Mouse (Mus musculus) forebrain, embryonic 11.5 days (tissue): ENCODE results near the gene Nlrp4f. TPM values are rescaled to one million over a fixed set of nuclear protein-coding genes. Genes with fewer than 3 reads are reported as not detected.
A peak's percentile ranks its signal among the peaks of the same experiment; 100 is the strongest.

Source experiments
- ATAC-seq: fragments of 200-750 bp; cut with Nextera tagmentation; replicated peaks from 2 replicates; pipeline ENCODE4 v1.8.0; 2017; ENCODE audit warnings: moderate TSS enrichment; ENCODE audit not compliant: low FRiP score
- DNase-seq: peaks from one replicate; pipeline ENCODE4 v3.0.0-alpha.2; 2017; ENCODE audit warnings: low spot score
- H3K27ac ChIP-seq: fragments of 300-500 bp; sonication (generic); 2 replicates; pipeline ENCODE4 v1.5.1; 2014; ENCODE audit warnings: low read depth, low read length
- H3K27me3 ChIP-seq: fragments of 300-500 bp; sonication (generic); 2 replicates; pipeline ENCODE4 v1.6.1; 2014; ENCODE audit warnings: mild to moderate bottlenecking, low read length, mixed read lengths; ENCODE audit not compliant: control insufficient read depth, insufficient read depth
- H3K36me3 ChIP-seq: fragments of 300-500 bp; sonication (generic); 2 replicates; pipeline ENCODE4 v1.6.1; 2014; ENCODE audit warnings: mild to moderate bottlenecking, low read length, moderate library complexity, mixed read lengths; ENCODE audit not compliant: control insufficient read depth, insufficient read depth
- H3K4me1 ChIP-seq: fragments of 300-500 bp; sonication (generic); replicated peaks from 2 replicates; pipeline ENCODE4 v1.6.1; 2014; ENCODE audit warnings: low read length, mixed read lengths; ENCODE audit not compliant: control insufficient read depth, insufficient read depth
- H3K4me2 ChIP-seq: fragments of 300-500 bp; sonication (generic); 2 replicates; pipeline ENCODE4 v1.6.1; 2014; ENCODE audit warnings: low read depth, mild to moderate bottlenecking, low read length, moderate library complexity, mixed read lengths; ENCODE audit not compliant: severe bottlenecking
- H3K4me3 ChIP-seq: fragments of 300-500 bp; sonication (generic); 2 replicates; pipeline ENCODE4 v1.5.1; 2014; ENCODE audit warnings: low read depth, low read length
- H3K9ac ChIP-seq: fragments of 300-500 bp; sonication (generic); 2 replicates; pipeline ENCODE4 v1.6.1; 2014; ENCODE audit warnings: low read length
- H3K9me3 ChIP-seq: fragments of 300-500 bp; sonication (generic); 2 replicates; pipeline ENCODE4 v1.6.1; 2016; ENCODE audit warnings: low read length, mixed read lengths; ENCODE audit not compliant: control insufficient read depth
- WGBS: fragments of 180-500 bp; shearing (Covaris S2); extraction: QIAGEN DNeasy Blood & Tissue Kit; methylation state at CpG from one replicate; pipeline ENCODE4 v1.1.7; 2014; 5-methylcytosine and 5-hydroxymethylcytosine counted together
- polyA plus RNA-seq: library from polyadenylated mRNA; unstranded; fragments of >200 nt; fragmentation: Nextera tagmentation; extraction: Ambion mirVana; gene quantifications from 2 replicates; pipeline ENCODE4 v1.2.1, GENCODE M21; 2014

The Nlrp4f gene
- polyA plus RNA-seq = not detected in 2 replicates

DNA sequence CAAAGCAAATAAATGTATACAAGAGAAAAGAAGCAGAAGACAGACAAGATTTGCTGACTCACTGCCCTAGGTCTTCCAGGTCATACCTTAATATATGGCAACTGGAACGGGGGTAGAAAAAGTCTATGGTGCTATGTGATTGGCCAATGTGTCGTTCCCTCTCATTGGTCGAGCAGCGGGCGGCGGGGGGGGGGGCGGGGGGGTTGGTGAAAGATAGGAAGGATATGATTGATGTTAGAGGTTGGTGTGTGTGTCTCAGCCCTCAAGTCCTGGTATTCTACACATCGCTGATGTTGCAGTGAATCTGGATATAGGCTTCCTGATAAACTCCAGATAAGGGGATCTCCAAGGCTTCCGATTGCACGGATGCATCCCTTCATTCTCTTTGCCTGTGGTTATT lies at the start of gene Nlrp4f:
Nlrp4f (minus strand) TSS at position 101 of the 400 bp plus-strand sequence.
- Histone ChIP-seq H3K4me3 (no peak within 1 kb of the TSS), H3K9me3 (no peaks in the 10 kb centered on the region; the same call in 1 of the 2 replicates), H3K9ac (no peak within 1 kb of the TSS), H3K27ac (no peak within 1 kb of the TSS), H3K27me3 (no peaks in the 10 kb centered on the region), H3K36me3 (no peaks in the 10 kb centered on the region), H3K4me2 (no peak within 1 kb of the TSS), H3K4me1 (no peaks in the 10 kb centered on the region)
- 77% methylated on average over 10 of the region's 10 CpGs for WGBS
- ATAC-seq (no peak), DNase-seq (no peak)

DNA sequence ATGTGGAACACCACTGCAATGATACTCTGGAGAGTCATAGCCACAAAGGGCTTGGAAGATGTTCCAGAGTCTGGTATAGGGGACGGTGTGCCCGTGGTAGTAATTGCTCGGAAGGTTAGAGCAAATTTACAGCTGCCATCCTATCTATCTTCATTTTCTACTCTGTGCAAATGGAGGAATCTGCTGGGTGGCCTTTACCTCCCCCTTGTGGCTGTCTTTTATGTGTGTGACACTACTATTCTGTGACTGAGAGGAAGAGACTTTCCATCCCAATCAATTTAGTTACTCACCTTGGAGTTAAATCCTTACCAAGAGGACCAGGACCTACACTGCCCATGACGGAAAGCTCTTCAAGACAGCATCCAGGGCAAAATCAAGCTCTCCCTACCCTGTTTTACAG lies 37.5 kb upstream of the Nlrp4f start:
- no peak overlapping the region for H3K4me2 ChIP-seq
- H3K4me3 ChIP-seq = no peak overlapping the region
- ATAC-seq = no peak
- H3K4me1 ChIP-seq = no peaks in the 10 kb centered on the region
- no peak for DNase-seq
- no peaks in the 10 kb centered on the region for H3K27me3 ChIP-seq
- peaks cover 19% of the 10 kb centered on the region for H3K9me3 ChIP-seq
- no peak overlapping the region for H3K27ac ChIP-seq
- H3K36me3 ChIP-seq = no peaks in the 10 kb centered on the region; the same call in 1 of the 2 replicates
- 94% methylated on average over 4 of the region's 4 CpGs for WGBS
- H3K9ac ChIP-seq = no peak overlapping the region

DNA sequence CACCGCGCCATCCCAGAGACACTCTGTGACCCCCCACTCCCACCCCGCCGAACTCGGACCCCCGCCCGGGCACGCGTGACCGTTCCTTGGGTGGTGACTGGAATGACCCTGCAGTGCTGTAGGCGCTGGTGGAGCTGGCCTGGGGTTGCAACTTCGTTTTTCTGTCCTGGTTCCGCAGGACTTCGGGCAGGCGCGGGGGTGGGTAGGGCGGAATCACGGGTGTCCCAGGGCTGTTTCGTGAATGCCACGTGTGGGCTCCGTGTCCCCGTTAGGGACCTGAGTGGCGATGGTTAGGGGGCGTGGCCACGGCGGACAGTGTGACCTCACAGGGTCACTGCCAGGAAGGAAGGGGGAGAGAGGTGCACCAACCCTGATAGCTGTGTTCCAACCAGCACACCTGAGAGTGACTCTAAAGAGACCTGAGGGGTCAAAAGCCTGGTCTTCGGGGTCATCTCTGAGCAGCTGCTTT lies 36.6 kb upstream of the Nlrp4f start:
- no peaks in the 10 kb centered on the region for H3K4me1 ChIP-seq
- H3K9ac ChIP-seq = no peak overlapping the region
- H3K4me3 ChIP-seq = peak overlapping the region; percentile 71
- no peak for ATAC-seq
- peak overlapping the region; percentile 94 for H3K4me2 ChIP-seq
- 40% methylated on average over 27 of the region's 27 CpGs for WGBS
- no peak overlapping the region for H3K27ac ChIP-seq
- H3K36me3 ChIP-seq = no peaks in the 10 kb centered on the region; the same call in 1 of the 2 replicates
- peak; percentile 63 for DNase-seq
- H3K9me3 ChIP-seq = peaks cover 19% of the 10 kb centered on the region
- no peaks in the 10 kb centered on the region for H3K27me3 ChIP-seq

DNA sequence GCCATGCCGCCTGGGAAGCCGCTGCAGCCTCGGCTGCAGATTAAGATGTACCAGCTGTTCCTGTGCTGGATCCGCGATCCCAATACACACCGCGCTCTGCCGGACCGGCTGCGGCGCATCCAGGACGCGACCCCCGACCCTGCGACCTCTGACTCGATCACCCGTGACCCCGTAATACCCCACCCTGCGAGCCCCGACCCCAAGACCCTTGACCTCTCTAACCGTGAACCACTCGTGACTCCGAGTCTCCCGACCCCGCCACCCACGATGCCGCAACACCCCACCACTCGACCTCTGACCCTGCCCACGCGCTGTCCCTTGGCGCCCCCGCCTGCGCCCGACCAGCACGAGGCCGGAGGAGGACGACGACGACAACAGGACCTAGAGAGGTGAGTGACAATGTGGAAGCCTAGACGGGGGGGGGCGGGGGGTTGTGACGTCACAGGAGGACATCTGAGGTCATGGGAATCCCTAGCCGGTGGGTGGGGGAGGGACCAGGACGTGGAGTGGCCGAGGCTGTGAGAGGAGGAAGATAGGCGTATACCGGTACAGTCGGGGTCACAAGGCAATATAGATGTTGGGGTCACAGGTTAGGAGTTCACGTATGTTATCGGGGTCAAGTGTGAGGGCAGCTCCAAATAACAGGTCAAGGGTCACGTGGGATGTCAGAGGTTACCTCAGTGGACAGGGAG lies 36.0 kb upstream of the Nlrp4f start:
- H3K27ac ChIP-seq = no peak overlapping the region

DNA sequence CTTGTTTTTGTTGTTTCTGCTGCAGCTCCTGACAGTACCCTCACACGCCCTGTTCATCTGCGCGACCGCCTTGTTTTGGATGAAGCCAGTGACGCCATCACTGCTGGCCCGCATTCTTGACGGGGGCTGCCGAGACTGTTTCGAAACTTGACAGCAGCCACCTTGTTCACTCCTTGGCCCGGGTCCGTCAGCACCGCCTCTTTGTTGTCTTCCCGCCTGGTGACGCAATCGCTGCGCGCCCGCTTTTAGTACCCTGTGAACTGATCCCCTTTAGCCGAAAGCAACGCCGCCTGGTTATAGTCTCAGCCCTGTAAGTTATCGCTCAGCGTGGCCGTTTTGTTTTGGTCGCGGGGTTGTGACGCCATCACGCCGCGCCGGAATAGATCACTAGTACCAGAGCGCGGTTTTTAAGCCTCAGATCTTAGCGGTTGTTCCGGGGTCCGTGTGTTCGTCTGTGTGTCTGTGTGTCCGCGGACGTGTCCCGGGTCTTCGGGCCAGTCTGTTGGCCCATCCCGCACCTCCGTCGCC lies 35.4 kb upstream of the Nlrp4f start:
- under 1% methylated on average over 45 of the region's 45 CpGs for WGBS

More for the DNA sequence above, 36.0 kb upstream of the Nlrp4f start:
- peaks cover 20% of the 10 kb centered on the region for H3K9me3 ChIP-seq
- DNase-seq = peak; percentile 72
- H3K4me3 ChIP-seq = peak overlapping the region; percentile 71
- no peaks in the 10 kb centered on the region for H3K27me3 ChIP-seq
- H3K9ac ChIP-seq = peak overlapping the region; percentile 68
- H3K4me1 ChIP-seq = no peaks in the 10 kb centered on the region
- H3K4me2 ChIP-seq = peak overlapping the region; percentile 94
- 3% methylated on average over 51 of the region's 51 CpGs for WGBS
- ATAC-seq = peak; percentile 31
- H3K36me3 ChIP-seq = no peaks in the 10 kb centered on the region; the same call in 1 of the 2 replicates

DNA sequence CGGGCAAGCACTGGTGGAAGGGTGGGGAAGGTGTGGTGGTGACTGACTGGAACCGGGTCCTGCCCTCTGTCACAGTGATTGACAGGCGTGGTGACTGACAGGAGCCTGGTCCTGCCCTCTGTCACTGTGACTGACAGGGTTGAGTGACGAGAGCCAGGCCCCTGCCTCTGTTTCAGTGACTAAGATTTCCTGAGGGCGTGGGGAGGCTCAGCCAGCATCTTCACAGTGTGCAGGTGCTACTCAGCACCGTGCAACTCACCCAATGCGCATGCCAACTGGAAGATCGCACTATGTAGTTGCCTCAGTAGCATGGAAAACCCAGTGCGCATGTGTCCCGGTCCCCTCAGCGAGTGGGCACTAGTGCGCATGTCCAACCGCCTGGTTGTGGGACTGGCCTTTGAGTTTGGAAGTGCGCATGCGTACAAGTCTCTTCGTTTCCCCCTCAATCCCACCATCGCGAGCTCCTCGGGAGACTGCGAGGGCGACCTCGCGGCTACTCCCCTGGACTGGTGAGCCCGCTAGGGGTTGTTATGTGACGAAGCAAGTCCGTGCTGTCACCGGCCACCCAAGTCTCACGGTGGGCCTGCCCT lies 34.8 kb upstream of the Nlrp4f start:
- ATAC-seq = peak; percentile 92
- Histone ChIP-seq H3K27ac (peak overlapping the region; percentile 64), H3K9me3 (peaks cover 18% of the 10 kb centered on the region), H3K27me3 (no peaks in the 10 kb centered on the region), H3K36me3 (no peaks in the 10 kb centered on the region; the same call in 1 of the 2 replicates), H3K4me3 (peak overlapping the region; percentile 71), H3K4me2 (peak overlapping the region; percentile 94), H3K9ac (peak overlapping the region; percentile 68), H3K4me1 (no peaks in the 10 kb centered on the region)
- under 1% methylated on average over 28 of the region's 28 CpGs for WGBS
- peak; percentile 96 for DNase-seq

More for the DNA sequence above, 35.4 kb upstream of the Nlrp4f start:
- H3K4me1 ChIP-seq = no peaks in the 10 kb centered on the region
- peak; percentile 85 for ATAC-seq
- no peaks in the 10 kb centered on the region; the same call in 1 of the 2 replicates for H3K36me3 ChIP-seq
- H3K27ac ChIP-seq = peak overlapping the region; percentile 64
- H3K4me3 ChIP-seq = peak overlapping the region; percentile 71
- no peaks in the 10 kb centered on the region for H3K27me3 ChIP-seq
- peak overlapping the region; percentile 94 for H3K4me2 ChIP-seq
- peak; percentile 94 for DNase-seq
- peak overlapping the region; percentile 68 for H3K9ac ChIP-seq
- peaks cover 21% of the 10 kb centered on the region for H3K9me3 ChIP-seq

DNA sequence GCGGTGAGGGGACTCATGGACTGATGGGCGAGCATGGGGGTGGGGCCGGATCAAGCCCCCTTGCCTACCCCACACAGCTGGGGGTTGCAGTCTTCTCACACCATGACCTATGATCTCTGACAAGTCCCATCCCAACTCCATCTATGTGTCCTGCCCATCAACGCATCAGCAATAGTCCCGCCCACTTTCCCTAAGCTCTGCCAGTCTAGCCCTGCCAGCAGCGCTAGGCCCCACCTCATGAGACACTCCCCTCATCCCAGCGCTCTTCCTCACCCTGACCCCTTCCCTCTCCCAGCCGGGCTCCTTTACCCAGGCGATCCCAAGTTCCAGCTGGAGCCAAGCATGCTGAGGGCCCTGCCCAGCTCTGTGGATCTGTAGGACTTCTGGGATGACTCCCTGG lies 31.4 kb upstream of the Nlrp4f start:
- DNase-seq (no peak), ATAC-seq (no peak)
- no peak overlapping the region for H3K4me2 ChIP-seq
- WGBS = 76% methylated on average over 9 of the region's 9 CpGs
- H3K9me3 ChIP-seq = 0 out of 2 replicates have a peak, but pooled peaks cover 2% of the 10 kb centered on the region
- no peaks in the 10 kb centered on the region for H3K4me1 ChIP-seq
- H3K9ac ChIP-seq = no peak overlapping the region
- H3K36me3 ChIP-seq = no peaks in the 10 kb centered on the region
- no peak overlapping the region for H3K4me3 ChIP-seq
- no peaks in the 10 kb centered on the region for H3K27me3 ChIP-seq
- no peak overlapping the region for H3K27ac ChIP-seq

DNA sequence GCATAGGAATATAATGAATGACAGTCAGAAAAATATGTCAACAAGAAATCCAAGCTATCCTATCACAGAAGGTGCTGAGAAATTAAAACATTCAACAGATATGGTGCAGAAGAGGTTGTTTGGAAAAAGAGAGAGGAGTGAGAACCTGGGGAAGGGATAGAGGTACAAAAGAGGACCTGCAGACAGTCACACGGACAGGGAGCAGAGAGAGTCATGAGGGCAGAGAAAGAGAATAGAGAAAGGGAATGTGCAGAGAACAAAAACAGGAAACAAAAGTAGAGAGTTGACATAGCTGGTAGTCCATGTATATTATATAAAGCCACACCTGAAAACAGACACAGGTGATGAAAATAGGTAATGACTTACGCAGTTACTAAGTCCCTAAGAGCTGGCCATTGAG lies 20.9 kb upstream of the Nlrp4f start:
- Histone ChIP-seq H3K9me3 (no peaks in the 10 kb centered on the region; the same call in 1 of the 2 replicates), H3K4me2 (no peak overlapping the region), H3K9ac (no peak overlapping the region), H3K4me3 (no peak overlapping the region), H3K27me3 (no peaks in the 10 kb centered on the region), H3K36me3 (no peaks in the 10 kb centered on the region), H3K4me1 (no peaks in the 10 kb centered on the region), H3K27ac (no peak overlapping the region)
- WGBS = 86% methylated on average over 2 of the region's 2 CpGs
- DNase-seq = no peak
- ATAC-seq = no peak
